Mouse (Mus musculus) spleen, postnatal 36 days (tissue): ENCODE measurements at regions not wholly inside any gene's neighbourhood (a gene's known extent, or its start where the extent isn't known, plus 50 kb on each side); places are given as distances from the start of the nearest gene placed in this dataset.

Experiments used
- DNase-seq, 2 experiments: peaks; one replicate each; pipeline ENCODE4 v3.0.0; 2022; ENCODE audit warnings: low spot score in 2 of 2, mixed read lengths in 1 of 2

DNA sequence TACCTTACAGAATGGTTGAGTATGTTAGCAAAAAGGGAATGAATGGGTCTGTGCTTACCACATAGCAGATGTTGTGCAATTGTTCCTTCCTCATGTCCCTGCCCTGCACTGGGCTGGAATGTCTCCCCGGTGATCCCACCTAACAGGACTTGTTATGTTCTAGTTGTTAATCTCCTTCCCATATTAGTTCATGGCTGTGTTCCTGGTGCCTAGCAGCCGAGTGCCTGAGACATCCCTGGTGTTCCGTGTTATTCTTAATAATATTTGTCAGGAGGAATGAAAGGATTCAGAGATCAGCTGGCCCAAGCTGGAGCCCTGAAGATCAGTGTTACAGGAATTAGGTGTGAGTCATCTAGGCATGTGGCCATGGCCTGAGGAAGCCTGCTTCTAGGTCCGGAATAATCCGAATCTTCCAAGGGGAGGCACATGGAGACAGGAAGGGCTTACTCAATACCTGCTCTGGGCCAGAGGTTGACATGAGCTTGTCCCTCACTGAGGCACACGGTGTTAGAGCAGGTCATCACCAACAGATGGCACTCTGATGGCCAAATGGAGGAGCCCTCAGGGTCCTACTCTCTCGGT is 171.2 kb downstream of the 4933412E24Rik start:
- no peak for DNase-seq

DNA sequence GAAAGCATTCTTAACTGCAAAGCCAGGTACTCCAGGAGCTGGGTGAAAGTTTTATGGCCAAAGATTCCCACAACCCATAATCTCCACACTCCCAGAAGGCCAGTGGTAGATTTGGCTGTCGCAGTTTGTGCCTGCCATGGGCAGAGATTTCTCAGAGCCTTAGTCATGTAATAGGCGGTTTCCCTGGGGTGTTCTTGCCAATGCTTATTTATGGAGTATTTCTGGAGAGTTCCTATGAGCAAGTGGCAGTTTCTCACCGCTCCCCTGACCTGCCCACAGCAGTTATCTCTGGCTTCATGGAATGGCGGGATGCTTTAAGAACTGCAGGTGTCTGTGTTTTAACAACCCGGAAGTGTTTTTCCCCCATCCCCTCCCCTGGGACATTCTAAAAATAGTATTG is 179.8 kb downstream of the 4933412E24Rik start:
- no peak for DNase-seq

DNA sequence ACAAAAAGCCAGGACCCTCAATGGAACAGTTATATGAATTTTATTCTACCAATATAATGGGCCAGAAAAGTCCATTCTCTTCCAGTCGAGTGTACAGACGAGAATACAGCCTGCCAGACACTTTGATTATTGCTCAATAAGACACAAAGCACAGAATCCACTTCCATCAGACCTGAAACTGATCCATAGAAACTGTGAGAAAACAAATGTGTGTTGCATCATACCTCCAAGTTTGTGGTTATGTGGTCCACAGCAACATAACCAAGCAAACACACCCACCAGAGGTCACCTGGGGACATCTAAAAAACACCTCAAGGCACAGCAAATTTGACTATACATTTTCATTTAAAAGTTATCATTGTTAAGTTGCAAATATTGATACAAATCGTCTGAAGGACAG is 183.2 kb downstream of the 4933412E24Rik start:
- no peak for DNase-seq

DNA sequence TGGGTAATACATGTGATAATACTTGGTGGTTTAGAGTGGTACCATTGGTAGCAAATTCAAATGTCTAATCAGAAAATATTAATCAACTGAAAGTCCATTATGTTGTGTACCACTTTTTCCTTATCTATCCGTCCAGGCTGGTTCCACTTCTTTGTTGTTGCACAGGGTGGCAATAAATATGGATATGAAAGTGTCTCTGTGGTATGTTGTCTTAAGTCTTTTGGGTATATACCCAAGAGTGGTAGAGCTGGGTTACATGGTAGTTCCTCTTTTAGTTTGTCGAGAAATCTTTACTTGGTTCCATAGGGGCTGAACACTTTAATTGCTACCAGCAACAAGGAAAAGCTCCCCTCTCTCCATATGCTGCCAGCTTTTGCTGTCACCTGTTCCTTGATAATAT is 184.9 kb downstream of the 4933412E24Rik start:
- DNase-seq = no peak

DNA sequence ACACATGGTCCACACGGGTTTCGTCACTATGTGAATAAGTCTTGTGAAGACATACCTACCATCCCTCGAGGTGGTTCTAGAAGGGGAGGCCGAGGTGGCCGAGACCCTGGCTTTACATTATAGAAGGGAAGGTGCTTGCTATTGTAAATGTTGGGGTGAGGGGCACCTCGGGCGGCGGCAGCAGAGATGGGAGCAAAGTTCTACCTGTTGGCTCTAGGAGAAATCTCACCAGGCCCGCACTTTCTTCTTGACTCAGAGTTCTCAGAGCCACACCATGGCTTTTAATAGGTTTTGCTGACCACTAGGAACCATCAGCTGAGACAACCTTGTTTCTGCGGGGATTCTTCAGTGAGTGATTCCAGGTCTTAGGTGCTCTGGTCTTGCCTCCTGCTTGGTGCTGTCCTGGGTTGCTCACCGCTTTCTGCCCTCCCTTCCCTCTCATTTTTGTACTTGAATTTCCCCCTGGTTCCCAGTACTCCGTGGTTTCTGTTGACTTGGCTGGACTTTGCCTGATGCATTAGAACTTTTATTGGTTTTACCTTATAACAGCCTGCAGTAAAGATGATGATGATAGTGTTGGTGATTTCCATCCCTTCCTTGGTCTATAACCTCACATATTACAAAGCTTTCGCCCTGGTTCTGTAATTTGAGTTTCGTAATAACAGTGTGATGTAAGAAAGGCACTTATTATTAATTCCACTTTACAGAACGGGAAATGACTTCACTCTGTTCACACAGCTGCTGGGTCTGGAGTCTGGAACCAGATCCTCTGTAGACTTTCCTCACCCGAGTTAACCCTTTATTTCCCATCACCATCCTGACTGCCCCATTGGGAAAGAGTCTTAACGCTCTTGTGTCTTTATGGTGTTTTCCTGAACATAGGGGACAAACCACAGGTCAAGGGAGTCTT is 185.6 kb downstream of the 4933412E24Rik start:
- no peak for DNase-seq

DNA sequence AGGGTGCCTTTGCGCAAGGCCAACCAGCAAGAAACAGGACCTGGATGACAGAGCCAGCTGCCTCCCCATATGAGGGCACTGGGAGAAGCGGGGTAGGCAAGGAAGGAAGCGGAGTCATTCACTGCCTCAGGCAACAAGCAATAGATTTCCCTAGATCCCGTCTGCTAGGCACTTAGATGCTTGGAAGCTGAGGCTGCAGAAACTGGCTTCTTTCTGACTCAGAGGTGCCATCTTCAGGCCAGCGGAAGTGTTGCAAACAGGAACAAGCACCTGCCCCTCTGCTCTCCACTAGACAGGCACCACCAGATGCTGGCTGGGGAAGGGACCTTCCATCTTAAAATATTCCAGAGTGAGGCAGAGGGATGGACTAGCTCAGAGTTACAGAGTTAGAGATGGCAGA is 188.0 kb downstream of the 4933412E24Rik start:
- peak; percentile 46 to 51 for DNase-seq

DNA sequence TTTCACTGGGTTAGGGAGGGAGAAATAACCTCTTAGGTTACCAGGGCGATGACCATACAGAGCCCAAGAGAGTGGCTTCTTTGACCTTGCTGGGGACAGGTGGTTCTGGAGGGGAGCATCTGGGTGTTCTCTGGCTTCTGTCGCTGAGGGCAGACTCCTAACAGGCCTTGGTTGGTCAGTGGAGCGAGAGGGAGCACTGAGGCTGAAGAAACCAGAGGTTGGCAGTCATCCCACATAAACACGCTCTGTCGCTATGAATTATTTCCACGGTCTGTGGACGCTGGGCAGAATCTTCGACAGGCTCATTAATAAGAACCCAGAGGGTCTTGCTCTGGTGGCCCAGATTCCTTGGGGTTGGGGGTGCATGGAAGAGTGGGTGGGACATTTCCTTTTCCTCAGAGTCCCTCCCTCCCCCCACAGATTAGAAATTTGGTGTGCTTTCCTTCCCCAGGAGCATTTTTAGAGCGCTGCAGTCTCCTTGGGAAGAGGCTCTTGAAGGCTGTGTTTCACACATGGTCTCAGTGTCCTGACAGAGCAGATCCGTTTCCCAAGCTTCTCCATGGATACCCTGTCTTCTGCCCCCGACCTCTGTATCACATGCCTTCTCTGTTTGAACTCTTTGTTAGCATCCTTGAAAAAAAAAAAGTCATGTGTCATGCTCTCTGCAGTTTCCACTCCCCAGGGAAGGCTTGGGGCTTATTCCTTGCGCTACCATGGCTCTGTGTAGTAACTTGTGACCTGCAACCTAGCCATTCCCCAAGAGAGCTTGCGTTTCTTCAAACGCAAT is 190.1 kb downstream of the 4933412E24Rik start:
- no peak for DNase-seq

DNA sequence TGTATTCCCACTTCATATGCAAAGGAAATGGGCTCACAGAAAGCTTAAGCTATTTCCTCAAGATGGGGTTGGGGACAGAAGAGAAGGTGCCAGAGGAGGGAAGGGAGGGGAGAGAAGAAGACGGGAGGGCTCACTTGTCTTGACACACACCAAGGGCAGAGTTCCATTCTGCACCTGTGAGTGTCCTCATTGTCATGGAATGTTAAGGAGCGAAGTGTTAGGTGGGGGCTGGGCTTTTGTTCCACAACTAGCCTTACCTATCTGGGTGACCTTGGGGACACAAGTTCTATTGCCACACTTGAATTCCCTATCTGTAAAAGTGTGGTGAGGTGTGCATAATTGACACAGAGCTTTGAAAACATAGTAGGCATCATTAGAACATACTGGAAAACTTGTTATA is 192.5 kb downstream of the 4933412E24Rik start:
- DNase-seq = no peak

DNA sequence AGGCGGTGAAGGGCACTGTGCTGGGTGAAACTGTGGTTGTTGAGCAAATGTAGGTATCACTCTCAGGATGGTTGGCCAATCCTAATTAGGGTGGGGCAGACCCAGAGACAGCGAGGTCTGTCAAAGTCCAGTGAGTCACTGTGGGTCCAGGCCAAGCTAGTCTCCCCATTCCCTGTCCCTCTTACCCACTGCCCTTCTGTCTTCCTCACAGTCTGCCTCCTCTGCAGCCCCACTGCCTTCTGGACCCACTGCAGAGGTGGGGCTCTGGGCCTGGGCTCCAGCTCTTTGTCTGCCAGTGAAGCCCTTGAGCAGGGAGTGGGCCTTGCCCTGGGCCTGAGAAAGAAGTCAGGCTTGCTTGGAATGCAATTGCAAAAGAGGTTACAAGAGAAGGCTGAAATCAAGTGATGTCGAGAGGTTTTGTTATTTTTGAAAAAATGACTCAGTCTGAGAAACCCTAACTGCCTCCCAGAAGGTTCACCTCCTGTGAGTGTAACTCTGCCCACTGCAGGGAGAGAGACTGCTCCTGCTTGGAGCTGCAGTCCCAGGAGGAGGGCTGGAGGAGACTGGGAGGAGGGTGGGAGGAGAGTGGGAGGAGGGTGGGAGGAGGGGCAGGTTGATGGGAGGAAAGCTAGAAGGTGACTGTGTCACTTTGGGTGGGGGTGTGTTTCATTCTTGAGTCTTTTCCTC is 193.3 kb downstream of the 4933412E24Rik start:
- DNase-seq = no peak

DNA sequence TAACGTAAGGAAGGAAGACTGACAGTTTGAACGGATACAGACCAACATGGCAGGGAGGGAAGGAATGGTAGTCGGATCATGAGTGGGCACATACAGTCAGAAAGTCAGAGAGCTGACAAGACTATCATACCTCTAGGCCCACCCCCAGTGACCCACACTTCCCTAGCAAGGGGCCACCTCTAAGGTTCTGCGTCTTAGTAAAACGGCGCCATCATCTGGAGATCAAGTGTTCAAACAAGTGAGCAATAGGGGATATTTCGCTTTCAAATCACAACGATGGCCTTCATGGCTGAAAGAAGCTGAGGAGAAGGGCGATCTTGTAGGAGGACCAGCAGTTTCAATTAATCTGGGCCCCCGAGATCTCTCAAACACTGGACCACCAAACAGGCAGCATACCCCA is 196.1 kb downstream of the 4933412E24Rik start:
- DNase-seq = no peak

DNA sequence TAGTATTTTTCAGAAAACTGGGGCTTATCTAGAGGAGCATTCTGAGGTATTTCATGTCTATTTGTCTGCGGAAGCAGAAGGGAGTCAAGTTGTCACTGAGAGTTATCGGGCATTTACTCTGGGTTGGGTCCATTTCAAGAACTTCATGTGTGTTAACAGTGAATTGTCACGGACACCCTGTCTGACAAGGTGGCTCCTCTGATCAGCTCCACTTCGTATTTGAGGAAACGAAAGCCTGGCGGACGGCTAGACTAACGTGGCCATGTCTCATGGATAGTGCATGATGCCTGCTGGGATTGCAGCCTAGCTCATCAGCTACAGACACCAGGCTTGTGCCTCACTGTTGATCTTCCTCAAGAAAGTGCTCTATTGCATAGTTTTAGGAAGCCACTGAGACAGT is 200.4 kb downstream of the 4933412E24Rik start:
- DNase-seq = no peak

DNA sequence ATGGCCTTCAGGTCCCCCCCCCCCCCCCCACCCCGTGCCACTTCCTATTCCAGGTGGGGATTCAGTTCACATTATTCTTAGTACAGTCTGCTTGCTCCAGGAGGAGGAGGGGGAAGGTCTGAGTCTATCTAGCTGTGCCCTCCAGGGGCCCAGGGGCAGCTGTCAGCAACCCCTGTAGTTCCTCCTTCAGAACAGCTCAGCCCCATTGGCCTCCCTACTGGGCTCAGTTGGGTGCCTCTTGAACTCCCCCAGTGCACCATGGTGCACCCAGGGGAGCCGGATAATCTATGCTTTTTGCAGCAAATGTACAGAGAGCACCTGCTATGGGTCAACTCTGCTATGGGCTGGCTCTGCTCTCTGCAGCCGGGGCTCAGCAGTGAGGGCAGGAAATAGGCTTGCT is 204.8 kb downstream of the 4933412E24Rik start:
- peak; percentile 79 to 80 for DNase-seq

DNA sequence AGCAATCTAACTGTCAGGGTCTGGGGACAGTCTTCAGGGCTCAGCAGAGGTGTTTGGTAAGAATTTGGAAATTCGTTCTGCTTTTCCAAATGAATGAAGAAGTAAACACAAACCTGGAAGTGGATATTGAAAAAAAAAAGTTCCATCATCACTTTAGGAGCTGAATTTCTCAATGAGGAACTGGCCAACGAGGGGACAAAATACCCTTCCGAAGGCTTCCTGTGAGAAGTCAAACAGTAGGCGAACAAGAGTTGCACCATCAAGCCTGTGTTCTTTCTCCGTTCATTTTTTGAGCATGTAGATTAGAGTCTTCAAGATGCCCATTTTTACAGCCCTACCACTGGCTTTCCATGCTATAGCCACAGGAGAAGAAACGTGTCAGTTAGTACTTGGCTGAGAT is 207.1 kb downstream of the 4933412E24Rik start:
- no peak for DNase-seq

DNA sequence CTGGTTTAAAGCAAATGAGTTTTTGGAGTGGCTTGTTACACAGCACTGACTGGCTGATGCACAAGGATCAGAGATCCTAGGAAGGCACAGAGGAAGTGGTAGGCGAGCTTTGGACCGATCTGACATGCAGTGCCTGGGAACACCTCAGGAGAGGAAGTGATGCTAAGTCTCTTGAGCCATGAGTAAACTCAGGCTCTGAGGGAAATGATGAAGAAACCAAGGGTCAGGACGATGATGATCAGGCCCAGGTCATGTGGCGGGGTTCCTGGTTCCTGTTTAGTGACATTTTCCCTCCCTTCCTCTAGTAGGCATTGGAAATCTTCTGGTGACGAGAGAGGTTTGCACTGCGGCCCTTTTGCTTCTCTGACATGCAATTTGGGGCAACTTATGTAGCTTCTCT is 208.7 kb downstream of the 4933412E24Rik start:
- no peak for DNase-seq

DNA sequence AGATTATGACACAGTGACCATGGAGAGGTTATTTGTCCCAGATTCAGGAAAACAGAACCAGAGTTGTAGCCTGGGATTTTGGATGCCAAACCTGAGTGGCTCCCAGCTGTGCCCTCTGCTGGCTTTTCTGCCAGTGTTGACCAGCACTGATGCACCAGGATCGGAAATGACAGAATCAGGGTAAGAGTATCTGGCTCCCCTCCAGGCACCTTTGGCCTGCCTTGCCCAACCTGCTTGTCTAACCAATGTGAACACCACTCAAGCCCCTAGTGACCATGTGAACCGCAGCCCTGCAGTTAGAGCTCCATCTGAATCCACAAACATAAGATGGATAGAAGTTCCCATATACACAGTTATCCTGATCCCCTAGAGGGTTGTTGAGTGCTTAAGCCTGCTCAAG is 210.6 kb downstream of the 4933412E24Rik start:
- no peak for DNase-seq

DNA sequence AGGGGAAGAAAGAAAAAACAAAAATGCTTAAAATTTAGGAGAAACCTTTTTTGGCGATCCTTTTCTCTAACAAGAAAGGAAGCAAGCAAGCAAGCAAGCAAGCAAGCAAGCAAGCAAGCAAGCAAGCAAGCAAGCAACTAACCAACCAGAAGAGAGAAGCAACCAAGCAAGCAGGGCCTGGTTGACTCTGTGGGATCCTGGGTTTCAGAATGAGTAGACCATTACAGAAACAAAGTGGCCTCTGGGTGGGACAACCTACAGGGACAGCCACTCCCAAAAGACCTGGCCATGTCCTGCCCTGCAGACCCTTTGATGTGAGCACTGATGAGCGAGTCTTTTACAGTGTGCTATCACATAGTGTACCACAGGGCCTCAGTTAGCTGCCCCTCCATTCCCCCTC is 211.6 kb downstream of the 4933412E24Rik start:
- no peak for DNase-seq

DNA sequence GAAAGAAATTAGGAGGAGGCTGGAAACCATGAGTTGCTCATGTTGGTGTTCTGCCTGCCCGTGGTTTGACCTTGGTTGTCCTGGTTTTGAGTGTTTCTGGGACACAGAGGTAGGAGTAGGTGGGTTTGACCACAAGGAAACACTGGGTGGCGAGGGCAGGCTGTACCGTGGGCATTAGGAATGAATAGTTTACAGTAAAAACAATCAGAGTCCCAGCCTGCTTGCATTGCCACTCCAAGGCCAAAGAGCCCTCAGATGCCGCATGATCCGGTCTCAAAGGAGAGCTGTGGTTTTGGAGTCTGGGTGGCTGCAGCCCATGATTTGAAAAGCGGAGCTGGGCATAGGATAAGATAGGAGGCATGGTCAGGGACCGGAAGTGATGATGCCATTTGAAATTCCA is 212.0 kb downstream of the 4933412E24Rik start:
- DNase-seq = no peak

DNA sequence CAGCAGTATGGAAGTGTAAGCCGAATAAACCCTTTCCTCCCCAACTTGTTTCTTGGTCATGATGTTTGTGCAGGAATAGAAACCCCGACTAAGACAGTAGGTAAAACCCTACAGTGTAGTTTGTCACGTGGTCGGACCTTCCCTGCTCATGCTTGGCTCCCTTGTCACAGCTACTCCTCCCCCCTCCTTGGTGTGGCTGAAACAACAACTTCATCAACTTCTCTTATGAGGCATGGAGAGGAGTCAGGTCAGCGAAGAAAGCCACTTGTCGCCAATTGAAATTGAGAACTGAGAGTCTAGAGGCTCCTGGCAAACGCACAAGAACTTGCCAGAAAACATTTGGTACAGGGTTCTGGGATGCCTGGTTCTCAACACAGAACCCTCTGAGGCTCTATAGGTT is 214.1 kb downstream of the 4933412E24Rik start:
- peak in 1 of 2 experiments; percentile 9 for DNase-seq

DNA sequence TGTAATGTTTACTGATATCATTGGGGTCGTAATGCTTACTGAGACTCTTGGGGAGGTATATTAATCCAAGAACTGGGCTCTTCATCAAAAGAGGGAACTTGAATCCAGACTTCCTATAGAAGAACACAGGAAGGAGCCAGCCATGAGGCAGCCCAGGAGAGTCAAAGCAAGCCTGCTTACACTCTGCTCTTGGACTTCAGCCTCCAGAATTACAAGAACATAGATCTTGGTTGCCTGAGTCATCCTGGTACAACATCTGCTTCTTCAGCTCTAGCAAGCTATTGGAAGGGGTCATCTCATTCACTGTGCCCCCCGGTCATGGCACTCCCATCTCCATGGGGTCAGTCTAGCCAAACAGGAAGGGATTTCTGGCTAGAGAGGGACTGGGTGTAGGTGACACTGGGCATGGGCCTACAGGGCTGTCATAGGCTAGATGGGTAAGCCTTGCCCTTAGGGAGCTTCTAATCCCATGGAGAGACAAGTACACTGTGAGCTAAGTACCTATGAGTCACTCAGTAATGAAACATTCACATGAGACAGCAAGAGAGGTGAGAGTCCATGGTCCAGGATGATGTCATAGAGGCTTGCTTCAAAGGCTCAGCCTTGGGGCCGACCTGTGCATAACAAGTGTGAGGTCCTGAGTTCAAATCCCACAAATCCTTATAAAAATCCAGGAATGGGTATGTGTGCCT is 217.1 kb downstream of the 4933412E24Rik start:
- DNase-seq = no peak

DNA sequence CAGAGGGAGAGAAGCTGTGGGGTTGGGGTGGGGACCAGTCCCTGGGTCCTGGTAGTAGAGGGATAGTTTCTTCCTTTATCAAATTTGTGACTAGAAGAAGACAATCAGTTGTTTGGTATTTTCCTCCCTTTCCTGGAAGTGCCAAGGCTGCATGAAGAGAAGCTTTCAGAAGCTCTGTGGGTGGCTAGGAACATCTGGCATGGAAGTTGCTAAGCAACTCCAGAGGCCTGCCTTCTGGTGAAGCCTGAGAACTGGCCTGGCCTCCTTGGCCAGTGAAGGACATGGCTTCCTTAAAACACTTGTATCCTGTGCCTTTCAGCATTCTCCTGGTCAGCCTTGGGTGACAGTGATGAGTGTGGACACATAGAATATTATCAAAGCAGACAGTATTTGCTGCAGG is 217.9 kb downstream of the 4933412E24Rik start:
- DNase-seq = no peak

DNA sequence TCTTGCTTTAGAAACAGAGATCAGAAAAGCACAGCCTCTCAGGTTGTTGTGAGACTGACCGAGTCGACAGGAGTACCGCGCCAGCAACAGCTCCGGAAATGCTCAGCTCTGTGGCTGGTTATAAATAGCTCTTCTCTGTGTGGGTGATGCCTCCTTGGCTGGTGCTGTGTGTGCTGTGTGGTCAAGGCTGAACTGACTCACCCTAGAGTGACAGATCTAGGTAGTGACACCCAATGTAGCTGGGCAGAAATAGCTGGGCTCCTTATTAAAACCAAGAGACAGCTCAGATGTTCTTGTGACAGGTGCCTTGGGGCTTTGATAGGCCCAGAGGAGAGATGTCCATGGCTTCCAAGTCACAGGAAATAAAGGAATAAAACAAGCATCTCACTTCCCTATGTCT is 220.7 kb downstream of the 4933412E24Rik start:
- DNase-seq = peak; percentile 73 to 75
